Mouse (Mus musculus) ES-E14 (cell line): ENCODE data around the gene Nlrp9b.

ENCODE experiments used
- CHD2 ChIP-seq: IDR thresholded peaks from 2 replicates; pipeline ENCODE4 v1.6.1; 2014; ENCODE audit warnings: mild to moderate bottlenecking, low read depth, low read length, inconsistent platforms
- HCFC1 ChIP-seq: IDR thresholded peaks from 2 replicates; pipeline ENCODE4 v1.6.1; 2012; ENCODE audit warnings: low read length, inconsistent platforms, borderline replicate concordance; ENCODE audit not compliant: insufficient read depth
- MAFK ChIP-seq: IDR thresholded peaks from 2 replicates; pipeline ENCODE4 v1.6.1; 2014; ENCODE audit warnings: mild to moderate bottlenecking, low read depth, low read length, inconsistent platforms; ENCODE audit not compliant: insufficient read depth
- ZC3H11A ChIP-seq: IDR thresholded peaks from 2 replicates; pipeline ENCODE4 v1.6.1; 2012; ENCODE audit warnings: low read depth, mild to moderate bottlenecking, inconsistent platforms, low read length, borderline replicate concordance
- ZNF384 ChIP-seq: IDR thresholded peaks from 2 replicates; pipeline ENCODE4 v1.6.1; 2012; ENCODE audit warnings: low read depth, low read length, inconsistent platforms

DNA sequence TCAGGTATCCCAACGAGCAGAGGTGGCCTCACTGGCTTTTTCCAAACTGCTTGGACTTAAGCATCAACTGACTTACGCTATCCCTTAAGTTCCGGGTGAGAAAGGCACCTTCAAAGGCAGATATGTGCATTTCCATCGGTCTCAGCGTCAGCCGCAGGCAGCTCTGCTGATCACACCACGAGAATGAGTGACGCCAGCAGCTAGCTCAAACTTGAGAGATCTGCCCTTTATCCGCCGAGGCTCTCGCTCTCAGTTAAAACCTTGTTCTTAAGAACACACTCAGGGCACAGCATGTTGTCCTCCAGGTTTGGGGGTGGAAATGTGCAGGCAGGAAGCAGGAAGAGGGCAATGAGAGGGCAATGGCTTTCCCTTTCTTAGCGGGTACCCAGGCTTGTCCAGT is 42.3 kb upstream of the Nlrp9b start:
- no peak for TF ChIP-seq ZNF384
- TF ChIP-seq ZC3H11A: no peak
- no peak for TF ChIP-seq MAFK
- no peak for TF ChIP-seq CHD2
- TF ChIP-seq HCFC1: no peak
